Mouse (Mus musculus): Measurements from ENCODE around the gene Speer4c.
"Not testable (repeated sequence)": the region's sequence is repeated elsewhere in the genome, so short reads cannot be mapped to it uniquely, and the experiment has no call there.

Speer4c gene

DNA sequence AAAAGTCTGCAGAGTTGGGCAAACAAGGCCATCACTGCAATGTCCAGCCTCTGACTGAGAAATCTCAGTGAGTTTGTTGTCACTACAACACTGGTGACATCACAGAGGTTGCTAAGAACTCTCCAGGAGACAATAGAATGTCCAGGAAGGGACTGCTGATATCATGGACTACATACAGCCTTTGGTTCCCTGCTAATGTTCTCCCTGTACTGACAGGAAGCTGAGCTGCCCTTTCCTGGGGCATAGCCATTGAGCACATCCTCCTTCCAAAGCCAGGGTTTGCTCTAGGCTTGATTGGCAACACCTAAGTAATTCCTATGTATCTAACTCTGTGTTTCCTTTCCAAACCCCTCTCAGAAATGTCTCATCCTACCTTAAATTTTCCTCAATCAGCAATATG is at the start of gene Speer4c:
Gene Speer4c (minus strand): TSS at position 101 of the 400 bp plus-strand sequence.
- not testable (repeated sequence) for DNase-seq (ENCODE audit: low read depth in 2 of 2, low spot score in 2 of 2)

DNA sequence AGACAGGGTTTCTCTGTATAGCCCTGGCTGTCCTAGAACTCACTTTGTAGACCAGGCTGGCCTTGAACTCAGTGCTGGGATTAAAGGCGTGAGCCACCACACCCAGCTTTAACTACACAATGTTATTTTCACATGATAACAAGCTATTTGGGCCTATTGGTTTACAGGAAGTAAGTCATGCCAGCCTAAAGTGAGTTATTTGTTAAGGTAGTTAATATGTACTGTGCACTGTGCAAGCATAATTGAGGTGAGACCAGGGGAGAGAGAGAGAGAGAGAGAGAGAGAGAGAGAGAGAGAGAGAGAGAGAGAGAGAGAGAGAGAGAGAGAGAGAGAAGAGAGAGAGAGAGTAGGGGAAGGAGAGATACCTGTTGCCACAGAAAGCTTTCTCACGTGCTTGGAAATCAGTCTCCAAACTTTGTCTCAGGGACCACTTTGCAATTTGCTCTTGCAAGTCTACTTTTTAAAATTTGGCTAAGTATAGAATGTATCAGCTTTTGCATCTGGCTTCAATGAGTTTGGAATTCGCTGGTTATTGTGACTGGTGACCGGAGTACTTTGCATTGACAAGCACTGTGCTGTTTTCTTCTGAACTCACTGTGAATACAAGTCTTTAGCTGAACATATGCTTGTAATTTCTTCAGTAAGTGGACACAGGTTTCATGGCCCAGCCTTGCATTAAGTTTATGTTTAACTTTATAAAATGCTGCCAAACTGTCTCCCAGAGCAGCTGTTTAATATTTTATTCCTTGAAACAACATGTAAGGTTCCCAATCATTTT is 33.6 kb upstream of the Speer4c start:
- no peak for DNase-seq (ENCODE audit: low read depth in 2 of 2, low spot score in 2 of 2)

DNA sequence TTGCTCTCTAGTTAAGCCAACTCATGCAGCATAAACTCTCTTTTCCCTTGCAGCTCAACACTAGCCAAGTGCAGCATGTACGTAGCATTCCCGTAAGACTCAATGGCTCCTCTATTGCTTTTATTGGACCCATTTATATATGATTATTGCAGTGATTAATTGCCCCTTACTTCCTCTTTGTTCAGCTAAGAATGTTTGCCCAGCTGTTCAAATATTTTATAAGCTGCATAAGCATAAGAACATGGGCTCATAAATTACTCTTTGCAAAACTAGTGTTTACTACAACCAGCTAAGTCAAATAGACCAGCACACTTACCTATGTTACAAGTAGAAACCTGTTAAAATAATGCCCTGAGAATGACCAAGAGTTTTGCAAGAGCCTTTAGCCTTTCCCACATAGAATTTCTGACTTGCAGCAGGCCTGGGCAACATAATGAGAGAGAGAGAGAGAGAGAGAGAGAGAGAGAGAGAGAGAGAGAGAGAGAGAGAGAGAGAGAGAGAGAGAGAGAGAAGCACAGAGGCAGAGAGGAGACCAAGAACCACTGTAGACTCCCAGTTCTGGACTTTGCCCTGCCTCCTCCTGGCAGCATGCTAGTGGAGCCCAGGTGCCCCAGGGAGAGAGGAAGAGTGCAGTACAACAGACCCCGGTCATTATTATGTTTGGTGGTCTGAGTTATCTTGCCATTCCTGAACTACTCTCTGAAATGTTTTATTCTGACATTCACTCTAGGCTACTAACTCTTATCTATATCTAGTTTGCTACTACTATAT is 20.2 kb upstream of the Speer4c start:
- no peak for DNase-seq (ENCODE audit: low read depth in 2 of 2, low spot score in 2 of 2)

DNA sequence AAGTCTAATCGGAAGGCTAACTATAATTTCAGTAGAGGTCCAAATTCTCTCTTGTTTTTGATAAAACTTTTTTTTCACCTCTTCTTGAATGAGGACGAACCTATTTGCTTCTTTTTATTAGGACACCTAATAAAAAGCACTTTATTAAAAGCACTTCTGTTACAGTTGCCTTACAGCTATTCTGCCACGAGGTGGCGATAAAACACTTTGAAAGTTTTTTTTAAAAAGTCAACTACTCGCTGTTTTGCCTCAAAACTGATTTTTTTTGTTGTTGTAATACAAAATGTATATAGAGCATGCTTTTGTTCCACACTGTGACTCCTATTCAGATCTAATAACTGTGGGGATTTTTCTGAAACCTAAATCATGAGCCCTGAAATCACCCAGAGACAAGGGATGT is 11.2 kb downstream of the Speer4c start:
- not testable (repeated sequence) for DNase-seq (ENCODE audit: low read depth in 2 of 2, low spot score in 2 of 2)

DNA sequence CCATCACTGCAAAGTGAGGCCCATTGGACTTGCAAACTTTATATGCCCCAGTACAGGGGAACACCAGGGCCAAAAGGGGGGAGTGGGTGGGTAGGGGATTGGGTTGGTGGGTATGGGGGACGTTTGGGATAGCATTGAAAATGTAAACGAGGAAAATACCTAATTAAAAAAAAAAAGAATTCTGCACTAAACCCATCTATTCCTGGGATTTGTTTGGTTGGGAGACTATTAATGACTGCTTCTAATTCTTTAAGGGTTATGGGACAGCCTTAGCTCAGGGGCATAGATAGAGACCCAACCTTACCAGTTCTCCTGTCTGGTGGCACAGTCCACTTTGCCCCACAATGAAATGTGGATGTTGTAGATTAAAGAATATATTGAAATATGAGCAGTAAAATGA is 16.4 kb downstream of the Speer4c start:
- not testable (repeated sequence) for DNase-seq (ENCODE audit: low read depth in 2 of 2, low spot score in 2 of 2)

DNA sequence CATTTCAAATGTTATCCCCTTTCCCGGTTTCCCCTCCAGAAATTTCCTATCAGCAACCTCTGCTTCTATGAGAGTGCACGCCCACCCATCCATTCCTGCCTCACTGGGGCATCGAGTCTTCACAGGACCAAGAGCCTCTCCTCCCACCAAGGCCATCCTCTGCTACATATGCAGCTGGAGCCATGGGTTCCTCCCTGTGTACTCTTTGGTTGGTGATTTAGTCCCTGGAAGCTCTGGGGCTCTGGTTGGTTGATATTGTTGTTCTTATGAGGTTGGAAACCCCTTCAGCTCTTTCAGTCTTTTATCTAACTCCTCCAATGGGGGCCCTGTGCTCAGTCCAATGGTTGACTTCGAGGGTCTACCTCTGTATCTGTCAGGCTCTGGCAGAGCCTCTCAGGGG is 22.2 kb downstream of the Speer4c start:
- not testable (repeated sequence) for DNase-seq (ENCODE audit: low read depth in 2 of 2, low spot score in 2 of 2)

DNA sequence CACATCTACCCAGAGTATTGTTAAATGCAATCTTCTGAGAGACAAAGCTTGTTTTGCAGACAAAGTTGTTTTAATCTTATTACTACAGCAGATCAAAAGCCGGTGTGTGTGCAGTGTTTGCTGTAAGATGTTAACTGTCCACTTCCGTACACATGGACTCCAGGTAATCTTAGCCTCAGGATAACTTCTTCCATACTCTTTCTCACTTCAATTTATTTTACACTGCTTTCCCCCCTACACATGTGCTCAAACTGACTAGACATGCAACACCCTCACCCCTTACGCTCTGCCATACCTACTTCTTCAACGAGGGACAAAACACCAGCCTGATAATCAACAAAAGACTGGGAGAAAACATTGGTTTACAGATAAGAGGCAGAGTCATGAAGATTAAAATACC is 23.2 kb downstream of the Speer4c start:
- not testable (repeated sequence) for DNase-seq (ENCODE audit: low read depth in 2 of 2, low spot score in 2 of 2)

DNA sequence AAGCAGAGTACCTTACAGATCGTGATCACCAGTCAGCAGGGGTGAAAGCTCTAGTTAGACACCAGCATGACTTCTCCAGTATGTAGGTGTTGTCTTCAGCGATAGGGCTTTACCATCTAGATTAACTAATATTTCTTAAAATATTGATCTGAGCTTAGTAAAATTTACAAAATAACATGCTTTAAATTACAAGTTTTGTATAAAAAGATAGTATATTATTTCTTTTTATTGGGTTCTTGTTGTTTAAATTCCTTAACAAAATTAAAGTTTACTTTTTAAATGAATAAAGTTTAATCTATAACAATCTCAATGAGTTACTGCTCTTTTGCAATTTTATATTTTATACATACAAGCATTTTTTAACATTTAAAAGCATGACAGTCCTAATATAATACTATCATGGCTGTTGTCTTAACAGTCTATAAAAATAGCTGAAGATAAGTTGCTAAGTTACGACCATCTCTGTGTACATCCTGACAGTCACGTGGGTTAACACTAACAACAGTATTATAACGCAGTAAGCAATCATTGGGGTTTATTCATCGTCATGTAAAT is 24.3 kb downstream of the Speer4c start:
- DNase-seq (ENCODE audit: low read depth in 2 of 2, low spot score in 2 of 2), result not testable (repeated sequence)

DNA sequence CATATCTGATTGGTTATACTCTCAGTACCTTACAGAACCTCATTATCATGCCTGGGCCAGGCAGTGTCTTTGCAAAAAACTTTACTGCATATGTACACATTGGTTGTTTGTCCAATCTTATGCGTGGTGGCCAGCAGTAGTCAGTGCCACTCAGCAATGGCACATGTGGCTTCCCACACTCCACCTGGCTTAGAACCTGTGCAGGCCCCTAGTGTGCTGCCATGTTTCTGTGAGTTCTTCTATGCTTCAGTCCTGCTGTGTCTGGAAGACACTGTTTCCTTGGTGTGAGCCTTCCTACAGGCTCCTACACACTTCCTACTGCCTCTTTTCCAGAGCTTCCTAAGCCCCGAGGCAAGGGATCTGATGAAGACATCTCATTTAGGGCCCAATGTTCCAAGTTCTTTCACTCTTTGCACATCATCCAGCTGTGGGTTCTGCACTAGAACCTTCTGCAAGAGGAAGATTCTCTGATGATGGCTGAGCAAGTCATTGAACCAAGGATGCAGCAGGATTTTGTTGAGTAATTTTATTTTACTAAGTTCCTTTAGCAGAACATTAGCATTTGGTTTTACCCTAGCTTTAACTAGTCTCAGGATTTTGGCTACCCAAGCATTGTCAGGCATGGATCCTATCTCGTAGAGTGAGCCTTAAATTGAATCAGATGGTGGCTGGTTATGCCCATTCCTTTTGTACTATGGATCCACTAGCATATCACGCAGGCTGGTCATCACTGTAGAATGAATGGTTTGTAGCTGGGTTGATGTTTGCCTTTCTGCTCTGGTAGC is 25.0 kb downstream of the Speer4c start:
- not testable (repeated sequence) for DNase-seq (ENCODE audit: low read depth in 2 of 2, low spot score in 2 of 2)

DNA sequence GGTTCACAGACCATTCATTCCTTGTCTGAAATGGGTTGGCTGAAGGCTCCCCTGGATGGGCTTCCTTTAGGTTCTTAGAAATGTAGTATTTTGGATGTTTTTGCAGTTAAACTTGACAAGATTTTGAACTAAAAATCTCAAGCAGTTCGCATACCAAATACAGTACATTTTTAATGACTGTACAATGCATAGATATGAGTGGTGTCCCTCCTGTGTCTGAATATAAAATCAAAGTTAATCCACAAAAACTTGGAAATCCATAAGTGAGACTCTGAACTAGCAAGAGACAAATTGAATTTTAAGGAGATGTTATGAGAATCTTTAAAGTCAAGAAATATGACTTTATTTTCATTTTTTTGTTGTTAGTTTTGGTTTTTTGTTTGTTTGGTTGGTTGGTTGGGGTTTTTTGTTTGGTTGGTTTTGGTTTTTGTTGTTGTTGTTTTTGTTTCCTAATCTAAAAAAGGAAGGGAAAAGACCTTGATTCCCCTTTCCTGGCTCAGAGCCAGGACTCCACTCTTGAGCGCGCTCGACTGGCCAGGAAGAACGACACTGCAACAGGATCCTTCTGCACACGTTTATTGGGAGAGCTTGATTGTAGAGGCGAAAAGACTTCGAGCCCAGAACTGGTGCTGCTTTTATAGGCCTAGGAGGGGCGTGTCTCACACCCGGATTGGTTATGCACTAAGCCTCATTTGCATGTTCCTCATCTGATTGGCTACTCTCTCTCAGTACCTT is 32.6 kb downstream of the Speer4c start:
- DNase-seq (ENCODE audit: low read depth in 2 of 2, low spot score in 2 of 2), result not testable (repeated sequence)

DNA sequence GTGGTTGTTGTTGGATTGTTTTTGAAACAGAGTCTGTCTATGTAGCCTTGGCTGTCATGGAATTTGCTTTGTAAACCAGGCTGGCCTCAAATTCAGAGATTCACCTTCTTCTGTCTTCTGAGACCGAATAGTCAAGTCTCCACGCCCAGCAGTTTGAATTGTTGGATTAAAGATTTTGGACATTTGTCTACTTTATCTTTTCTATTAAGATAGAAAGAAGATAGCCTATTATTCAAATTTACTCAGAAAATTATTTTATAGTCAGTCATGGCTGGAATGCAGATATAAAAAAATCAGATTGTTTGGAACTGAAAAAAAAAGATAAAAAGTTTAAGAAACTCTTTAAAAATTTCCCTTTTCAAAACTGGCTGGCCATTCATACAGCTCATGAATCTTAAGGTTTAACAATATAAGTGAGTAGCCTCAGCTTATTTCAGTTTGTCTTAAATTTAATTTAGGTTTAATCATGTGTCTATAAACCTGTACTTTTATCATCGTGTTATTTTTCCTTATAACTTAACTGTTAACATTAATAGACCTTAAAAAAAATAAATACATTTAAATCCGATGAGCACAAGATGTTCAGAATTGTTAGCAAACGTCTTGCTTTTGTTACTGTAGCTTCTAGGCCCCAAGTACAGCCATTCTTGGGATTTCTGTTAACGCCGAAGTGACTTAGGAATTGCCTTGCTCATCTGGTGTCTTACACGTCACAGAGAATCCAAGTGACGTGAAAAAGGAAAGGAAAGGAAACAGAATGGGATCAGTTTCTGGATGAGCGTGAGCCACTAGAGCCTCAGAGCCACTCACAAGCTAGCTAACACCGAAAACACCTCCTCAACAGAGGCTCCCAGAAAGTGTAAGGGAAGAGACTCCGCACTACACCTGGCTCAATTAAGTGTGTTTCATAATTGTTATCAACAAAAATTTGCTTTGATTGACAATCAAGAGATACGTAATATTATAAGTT is 33.8 kb downstream of the Speer4c start:
- not testable (repeated sequence) for DNase-seq (ENCODE audit: low read depth in 2 of 2, low spot score in 2 of 2)

DNA sequence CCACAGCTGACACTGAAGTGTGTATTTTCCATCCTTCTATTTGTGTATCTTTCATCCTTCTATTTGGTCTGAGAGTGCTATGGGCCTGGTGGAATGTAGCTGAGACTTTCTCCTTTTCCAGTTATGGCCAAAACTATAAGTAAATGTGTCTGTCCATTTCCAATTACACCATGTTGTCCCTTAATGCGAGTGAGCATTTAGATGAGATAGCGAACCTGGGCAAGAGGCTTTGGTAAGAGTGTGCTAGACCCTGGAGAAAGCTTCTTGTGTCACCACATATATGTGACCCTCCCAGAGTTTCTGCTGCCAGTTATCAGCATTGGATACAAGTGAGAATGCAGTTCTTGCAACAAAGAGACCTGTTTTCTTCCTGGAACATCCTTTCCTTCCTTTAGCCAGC is 35.2 kb downstream of the Speer4c start:
- DNase-seq (ENCODE audit: low read depth in 2 of 2, low spot score in 2 of 2), result not testable (repeated sequence)

DNA sequence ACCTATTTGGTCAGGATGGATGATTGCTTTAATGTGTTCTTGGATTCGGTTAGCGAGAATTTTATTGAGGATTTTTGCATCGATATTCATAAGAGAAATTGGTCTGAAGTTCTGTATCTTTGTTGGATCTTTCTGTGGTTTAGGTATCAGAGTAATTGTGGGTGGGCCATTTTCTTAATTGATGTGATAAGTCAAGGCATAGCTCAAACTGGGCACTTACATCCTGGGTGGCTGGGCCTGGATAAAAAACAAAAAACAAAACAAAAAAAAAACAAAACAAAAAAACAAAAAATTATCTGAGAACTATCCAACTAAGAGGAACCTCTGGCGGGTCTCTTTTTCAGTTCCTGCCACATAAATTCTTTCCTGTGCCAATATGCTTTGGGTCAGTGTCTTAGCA is 36.3 kb downstream of the Speer4c start:
- DNase-seq (ENCODE audit: low read depth in 2 of 2, low spot score in 2 of 2), result not testable (repeated sequence)

DNA sequence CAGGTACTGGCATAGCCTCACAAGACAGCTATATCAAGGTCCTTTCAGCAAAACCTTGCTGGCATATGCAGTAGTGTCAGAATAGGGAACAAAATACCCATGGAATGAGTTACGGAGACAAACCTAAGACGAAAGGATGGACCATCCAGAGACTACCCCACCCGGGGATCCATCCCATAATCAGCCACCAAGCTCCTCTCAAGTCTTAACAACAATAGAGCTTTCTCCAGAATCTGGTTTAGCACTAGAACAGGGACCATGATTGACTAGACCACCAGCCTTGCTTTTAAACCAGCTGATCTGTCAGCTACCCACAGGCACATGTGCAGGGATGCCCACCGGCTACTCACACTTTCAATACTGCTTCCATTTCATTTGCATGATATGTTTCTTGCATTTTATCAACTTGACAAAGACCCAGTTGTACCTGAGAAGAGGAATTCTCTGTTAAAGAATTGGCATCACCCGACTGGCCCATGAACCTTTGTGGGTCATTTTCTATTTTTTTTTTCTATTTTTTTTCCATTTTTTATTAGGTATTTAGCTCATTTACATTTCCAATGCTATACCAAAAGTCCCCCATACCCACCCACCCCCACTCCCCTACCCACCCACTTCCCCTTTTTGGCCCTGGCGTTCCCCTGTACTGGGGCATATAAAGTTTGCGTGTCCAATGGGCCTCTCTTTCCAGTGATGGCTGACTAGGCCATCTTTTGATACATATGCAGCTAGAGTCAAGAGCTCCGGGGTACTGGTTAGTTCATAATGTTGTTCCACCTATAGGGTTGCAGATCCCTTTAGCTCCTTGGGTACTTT is 39.4 kb downstream of the Speer4c start:
- not testable (repeated sequence) for DNase-seq (ENCODE audit: low read depth in 2 of 2, low spot score in 2 of 2)

DNA sequence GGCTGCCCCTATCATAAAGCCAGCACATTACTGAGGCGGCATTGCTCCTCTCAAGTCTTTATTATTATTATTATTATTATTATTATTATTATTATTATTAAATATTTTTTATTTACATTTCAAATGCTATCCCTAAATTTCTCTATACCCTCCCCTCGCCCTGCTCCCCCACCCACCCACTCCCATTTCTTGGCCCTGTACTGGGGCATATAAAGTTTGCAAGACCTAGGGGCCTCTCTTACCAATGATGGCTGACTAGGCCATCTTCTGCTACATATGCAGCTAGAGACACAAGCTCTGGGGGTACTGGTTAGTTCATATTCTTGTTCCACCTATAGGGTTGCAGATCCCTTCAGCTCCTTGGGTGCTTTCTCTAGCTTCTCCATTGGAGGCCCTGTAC is 40.1 kb downstream of the Speer4c start:
- DNase-seq (ENCODE audit: low read depth in 2 of 2, low spot score in 2 of 2), result not testable (repeated sequence)

DNA sequence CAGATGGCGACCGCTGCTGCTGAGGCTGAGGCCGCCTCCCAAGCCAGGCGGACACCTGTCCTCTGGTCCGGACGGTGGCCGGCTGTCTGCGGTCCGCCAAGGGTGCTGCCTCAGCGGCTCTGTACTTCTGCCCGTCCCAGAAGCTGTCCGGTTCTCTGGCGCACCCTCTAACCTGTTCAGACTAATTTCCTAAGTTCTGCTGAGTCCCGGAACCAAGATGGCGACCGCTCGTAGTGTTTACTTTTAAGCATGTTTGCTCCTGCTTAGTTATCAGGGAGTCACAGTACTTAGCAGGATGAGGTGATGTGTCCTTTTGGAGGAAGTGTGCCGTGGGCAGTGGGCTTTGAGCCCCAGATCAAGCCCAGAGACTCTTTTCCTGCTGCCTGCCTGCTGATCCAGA is 43.3 kb downstream of the Speer4c start:
- DNase-seq (ENCODE audit: low read depth in 2 of 2, low spot score in 2 of 2), result not testable (repeated sequence)

DNA sequence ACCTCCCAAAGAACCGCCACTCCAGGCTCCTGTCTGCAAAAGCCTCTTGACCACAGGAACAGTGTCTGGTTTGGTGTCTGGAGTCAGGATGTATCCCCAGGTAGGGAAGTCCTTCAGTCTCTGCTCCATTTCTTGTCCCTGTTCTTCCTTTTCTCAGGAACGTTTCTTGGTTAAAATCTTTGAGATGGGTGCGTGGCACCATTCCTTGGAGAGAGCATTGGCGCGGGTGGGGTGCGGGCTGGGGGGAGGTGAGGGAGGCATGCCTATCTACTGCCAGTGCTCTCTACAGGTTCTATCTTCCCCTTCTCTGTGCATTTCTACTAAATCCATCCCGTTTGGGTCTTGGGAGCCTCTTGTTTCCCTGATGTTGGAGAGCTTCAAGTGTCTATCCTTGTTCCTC is 50.2 kb downstream of the Speer4c start:
- not testable (repeated sequence) for DNase-seq (ENCODE audit: low read depth in 2 of 2, low spot score in 2 of 2)

Measured in CD8-positive naive resting alpha-beta T cell, adult 2 months (primary cell).